Mouse (Mus musculus): Measurements from ENCODE around the gene Cdk19.

- no peak for TF ChIP-seq POLR2A (IDR thresholded peaks at IDR 0.05; ENCODE audit: low read depth, low read length)
- TF ChIP-seq CTCF (IDR thresholded peaks at IDR 0.05; ENCODE audit: extremely low read depth, insufficient read length, insufficient replicate concordance, low read depth, low read length) = no peak
Measured at GRCm38 (mm10) chr10:40443806-40444357, 104.5 kb downstream of the Cdk19 start.
